Mouse (Mus musculus) forebrain, embryonic 16.5 days (tissue): ENCODE measurements around the gene Amdhd1. TPM values are rescaled to one million over a fixed set of nuclear protein-coding genes. Genes with fewer than 3 reads are reported as not detected.

Experiments used
- ATAC-seq: fragments of 200-750 bp; cut with Nextera tagmentation; 2 replicates; pipeline ENCODE4 v1.8.0; 2017; ENCODE audit warnings: mild to moderate bottlenecking, moderate library complexity
- H3K27ac ChIP-seq: fragments of 300-500 bp; sonication (generic); 2 replicates; pipeline ENCODE4 v1.5.1; 2014; ENCODE audit warnings: low read length, control low read depth
- H3K27me3 ChIP-seq: fragments of 300-500 bp; sonication (generic); replicated peaks from 2 replicates; pipeline ENCODE4 v1.6.1; 2014; ENCODE audit warnings: low read length; ENCODE audit not compliant: control insufficient read depth, insufficient read depth
- H3K36me3 ChIP-seq: fragments of 300-500 bp; sonication (generic); 2 replicates; pipeline ENCODE4 v1.6.1; 2014; ENCODE audit not compliant: control insufficient read depth, insufficient read depth
- H3K4me1 ChIP-seq: fragments of 300-500 bp; sonication (generic); replicated peaks from 2 replicates; pipeline ENCODE4 v1.6.1; 2014; ENCODE audit warnings: low read length; ENCODE audit not compliant: control insufficient read depth, insufficient read depth
- H3K4me2 ChIP-seq: fragments of 300-500 bp; sonication (generic); 2 replicates; pipeline ENCODE4 v1.6.1; 2014; ENCODE audit warnings: mild to moderate bottlenecking, low read length, control low read depth
- H3K4me3 ChIP-seq: fragments of 300-500 bp; sonication (generic); replicated peaks from 2 replicates; pipeline ENCODE4 v1.5.1; 2014; ENCODE audit warnings: mild to moderate bottlenecking, low read length, control low read depth
- H3K9ac ChIP-seq: fragments of 300-500 bp; sonication (generic); replicated peaks from 2 replicates; pipeline ENCODE4 v1.6.1; 2014; ENCODE audit warnings: low read depth, low read length, control low read depth
- H3K9me3 ChIP-seq: fragments of 300-500 bp; sonication (generic); 2 replicates; pipeline ENCODE4 v1.6.1; 2016; ENCODE audit warnings: low read length; ENCODE audit not compliant: control insufficient read depth
- WGBS: fragments of 180-500 bp; shearing (Covaris S2); extraction: QIAGEN DNeasy Blood & Tissue Kit; methylation state at CpG from one replicate; pipeline ENCODE4 v1.1.7; 2014; 5-methylcytosine and 5-hydroxymethylcytosine counted together
- polyA plus RNA-seq: library from polyadenylated mRNA; unstranded; fragments of >200 nt; fragmentation: Nextera tagmentation; extraction: Ambion mirVana; gene quantifications from 2 replicates; pipeline ENCODE4 v1.2.1, GENCODE M21; 2015

The Amdhd1 gene
- polyA plus RNA-seq, 1 experiment from 2014 or later, result 0.16 TPM

- no peak for ATAC-seq
- no peaks in the 10 kb centered on the region for H3K36me3 ChIP-seq
- no peak overlapping the region for H3K9ac ChIP-seq
- H3K27me3 ChIP-seq, result no peaks in the 10 kb centered on the region
- no peaks in the 10 kb centered on the region for H3K9me3 ChIP-seq
- H3K4me2 ChIP-seq, result no peak overlapping the region
- H3K4me1 ChIP-seq, result peaks cover 6% of the 10 kb centered on the region; the same call in 1 of the 2 replicates
- no peak overlapping the region for H3K27ac ChIP-seq
- WGBS, result 39% methylated on average over 4 of the region's 4 CpGs
- H3K4me3 ChIP-seq, result no peak overlapping the region
These were observed 2.5 kb upstream of the Amdhd1 start for GRCm38 (mm10) chr10:93542356-93542755.

GRCm38 (mm10) chr10:93541585-93541984, 1.8 kb upstream of the Amdhd1 start:
- Histone ChIP-seq H3K4me3 (no peak overlapping the region), H3K36me3 (no peaks in the 10 kb centered on the region), H3K27me3 (no peaks in the 10 kb centered on the region), H3K9ac (no peak overlapping the region), H3K27ac (no peak overlapping the region), H3K9me3 (no peaks in the 10 kb centered on the region), H3K4me2 (no peak overlapping the region), H3K4me1 (peaks cover 6% of the 10 kb centered on the region; the same call in 1 of the 2 replicates)
- ATAC-seq, result no peak
- 92% methylated on average over 1 of the region's 1 CpGs for WGBS

GRCm38 (mm10) chr10:93540431-93541210, 788 bp upstream of the Amdhd1 start, which contains the start of gene Ccdc38:
TSS of gene Ccdc38 (plus strand) at chr10:93540632.
- H3K9ac ChIP-seq, result peak within 1 kb of the TSS; percentile 51; the same call in 1 of the 2 replicates
- 76% methylated on average over 17 of the region's 17 CpGs for WGBS
- peaks cover 6% of the 10 kb centered on the region; the same call in 1 of the 2 replicates for H3K4me1 ChIP-seq
- H3K27ac ChIP-seq, result no peak within 1 kb of the TSS
- no peaks in the 10 kb centered on the region for H3K9me3 ChIP-seq
- peak within 1 kb of the TSS; percentile 63 for H3K4me2 ChIP-seq
- H3K36me3 ChIP-seq, result no peaks in the 10 kb centered on the region
- H3K27me3 ChIP-seq, result no peaks in the 10 kb centered on the region
- ATAC-seq, result 0 out of 2 replicates have a peak, but pooled peaks have one; percentile 4
- H3K4me3 ChIP-seq, result peak within 1 kb of the TSS; percentile 32

GRCm38 (mm10) chr10:93538818-93539217, 1.0 kb downstream of the Amdhd1 start:
- Histone ChIP-seq H3K36me3 (no peaks in the 10 kb centered on the region), H3K27ac (no peak overlapping the region), H3K4me2 (no peak overlapping the region), H3K4me3 (no peak overlapping the region), H3K4me1 (peaks cover 6% of the 10 kb centered on the region; the same call in 1 of the 2 replicates), H3K9ac (no peak overlapping the region), H3K27me3 (peaks cover 4% of the 10 kb centered on the region; the same call in 1 of the 2 replicates), H3K9me3 (no peaks in the 10 kb centered on the region)
- ATAC-seq, result no peak
- 71% methylated on average over 6 of the region's 6 CpGs for WGBS

- Histone ChIP-seq H3K4me1 (peaks cover 6% of the 10 kb centered on the region; the same call in 1 of the 2 replicates), H3K4me2 (no peak overlapping the region), H3K4me3 (no peak overlapping the region), H3K27ac (no peak overlapping the region), H3K9ac (no peak overlapping the region), H3K36me3 (no peaks in the 10 kb centered on the region), H3K9me3 (no peaks in the 10 kb centered on the region), H3K27me3 (peaks cover 4% of the 10 kb centered on the region; the same call in 1 of the 2 replicates)
- WGBS, result 95% methylated on average over 2 of the region's 2 CpGs
- no peak for ATAC-seq
These were observed 1.5 kb downstream of the Amdhd1 start for GRCm38 (mm10) chr10:93538287-93538686.

GRCm38 (mm10) chr10:93525329-93525728, 14.5 kb downstream of the Amdhd1 start:
- Histone ChIP-seq H3K27me3 (no peaks in the 10 kb centered on the region), H3K4me2 (no peak overlapping the region), H3K9me3 (peaks cover 3% of the 10 kb centered on the region; the same call in 1 of the 2 replicates), H3K4me3 (no peak overlapping the region), H3K9ac (no peak overlapping the region), H3K36me3 (no peaks in the 10 kb centered on the region), H3K27ac (no peak overlapping the region), H3K4me1 (no peaks in the 10 kb centered on the region)
- no peak for ATAC-seq
- 84% methylated on average over 1 of the region's 1 CpGs for WGBS

- Histone ChIP-seq H3K36me3 (no peaks in the 10 kb centered on the region), H3K9ac (no peak overlapping the region), H3K4me1 (no peaks in the 10 kb centered on the region), H3K27me3 (no peaks in the 10 kb centered on the region), H3K4me2 (no peak overlapping the region), H3K4me3 (no peak overlapping the region), H3K27ac (no peak overlapping the region), H3K9me3 (no peaks in the 10 kb centered on the region)
- no peak for ATAC-seq
- WGBS, result 67% methylated on average over 4 of the region's 4 CpGs
These were observed 18.8 kb downstream of the Amdhd1 start for GRCm38 (mm10) chr10:93520994-93521393.

GRCm38 (mm10) chr10:93519756-93520155, 20.1 kb downstream of the Amdhd1 start:
- ATAC-seq, result no peak
- WGBS, result 94% methylated on average over 5 of the region's 5 CpGs

GRCm38 (mm10) chr10:93519159-93519558, 20.7 kb downstream of the Amdhd1 start:
- Histone ChIP-seq H3K4me1 (no peaks in the 10 kb centered on the region; the same call in 1 of the 2 replicates), H3K9me3 (no peaks in the 10 kb centered on the region), H3K27me3 (no peaks in the 10 kb centered on the region), H3K4me2 (no peak overlapping the region), H3K27ac (no peak overlapping the region), H3K36me3 (no peaks in the 10 kb centered on the region), H3K9ac (no peak overlapping the region), H3K4me3 (no peak overlapping the region)
- ATAC-seq, result no peak
- WGBS, result 94% methylated on average over 8 of the region's 8 CpGs

More at GRCm38 (mm10) chr10:93519756-93520155, 20.1 kb downstream of the Amdhd1 start:
- no peaks in the 10 kb centered on the region for H3K27me3 ChIP-seq
- H3K4me3 ChIP-seq, result no peak overlapping the region
- H3K4me1 ChIP-seq, result no peaks in the 10 kb centered on the region; the same call in 1 of the 2 replicates
- no peak overlapping the region for H3K27ac ChIP-seq
- H3K9ac ChIP-seq, result no peak overlapping the region
- H3K4me2 ChIP-seq, result no peak overlapping the region
- no peaks in the 10 kb centered on the region for H3K36me3 ChIP-seq
- no peaks in the 10 kb centered on the region for H3K9me3 ChIP-seq
